Mouse (Mus musculus) frontal cortex, postnatal 10 days (tissue): ENCODE data around the gene Cela3a.
"Not testable (repeated sequence)": the region's sequence is repeated elsewhere in the genome, so short reads cannot be mapped to it uniquely, and the experiment has no call there.

Source experiments
- DNase-seq, 2 experiments: peaks; one replicate each; pipeline ENCODE4 v3.0.0; 2022; ENCODE audit warnings: low spot score in 2 of 2, mixed read lengths in 1 of 2

Cela3a gene

GRCm38 (mm10) chr4:137409691-137410090 is at the start of gene Cela3a:
Gene Cela3a (minus strand): TSS chr4:137409791.
- no peak for DNase-seq

GRCm38 (mm10) chr4:137458861-137459260 is 49.3 kb upstream of the Cela3a start:
- DNase-seq, result no peak

GRCm38 (mm10) chr4:137458310-137458709 is 48.7 kb upstream of the Cela3a start:
- no peak for DNase-seq

GRCm38 (mm10) chr4:137457292-137457691 is 47.7 kb upstream of the Cela3a start:
- DNase-seq, result no peak

- DNase-seq, result no peak
Measured at GRCm38 (mm10) chr4:137456581-137456980, 47.0 kb upstream of the Cela3a start.

GRCm38 (mm10) chr4:137454582-137454981 is 45.0 kb upstream of the Cela3a start:
- DNase-seq, result no peak

- no peak for DNase-seq
Measured at GRCm38 (mm10) chr4:137453234-137453767, 43.7 kb upstream of the Cela3a start, which contains the start of gene 1700013G24Rik. Gene 1700013G24Rik (plus strand): TSS chr4:137453284.

- DNase-seq, result no peak
Measured at GRCm38 (mm10) chr4:137452190-137452589, 42.6 kb upstream of the Cela3a start.

- DNase-seq, result no peak
Measured at GRCm38 (mm10) chr4:137449715-137450114, 40.1 kb upstream of the Cela3a start.

- DNase-seq, result no peak
Measured at GRCm38 (mm10) chr4:137449132-137449531, 39.5 kb upstream of the Cela3a start.

- no peak for DNase-seq
Measured at GRCm38 (mm10) chr4:137448641-137449040, 39.0 kb upstream of the Cela3a start.

GRCm38 (mm10) chr4:137448197-137448596 is 38.6 kb upstream of the Cela3a start:
- DNase-seq, result no peak

GRCm38 (mm10) chr4:137447363-137448196 is 38.0 kb upstream of the Cela3a start:
- DNase-seq, result no peak

GRCm38 (mm10) chr4:137445881-137446280 is 36.3 kb upstream of the Cela3a start:
- no peak for DNase-seq

- DNase-seq, result peak in 1 of 2 experiments; percentile 62
Measured at GRCm38 (mm10) chr4:137443625-137444024, 34.0 kb upstream of the Cela3a start.

GRCm38 (mm10) chr4:137441332-137441731 is 31.7 kb upstream of the Cela3a start:
- no peak for DNase-seq

- DNase-seq, result no peak
Measured at GRCm38 (mm10) chr4:137438842-137439241, 29.3 kb upstream of the Cela3a start.

- no peak for DNase-seq
Measured at GRCm38 (mm10) chr4:137436979-137437669, 27.5 kb upstream of the Cela3a start.

- DNase-seq, result not testable (repeated sequence)
Measured at GRCm38 (mm10) chr4:137432700-137433550, 23.3 kb upstream of the Cela3a start.

GRCm38 (mm10) chr4:137430502-137430901 is 20.9 kb upstream of the Cela3a start, which contains the start of gene Cela3b:
Gene Cela3b (minus strand): TSS chr4:137430540.
- no peak for DNase-seq

GRCm38 (mm10) chr4:137417712-137418564 is 8.3 kb upstream of the Cela3a start:
- no peak for DNase-seq
